Mouse (Mus musculus) layer of hippocampus, adult 9-10 months (tissue): ENCODE measurements at regions not wholly inside any gene's neighbourhood (a gene's known extent, or its start where the extent isn't known, plus 50 kb on each side); places are given as distances from the start of the nearest gene placed in this dataset.
"Not testable (repeated sequence)": the region's sequence is repeated elsewhere in the genome, so short reads cannot be mapped to it uniquely, and the experiment has no call there.

Source experiments
- DNase-seq: peaks from one replicate; pipeline ENCODE4 v3.0.0; 2022; ENCODE audit warnings: low spot score

- peak; percentile 80 for DNase-seq
Observed at GRCm38 (mm10) chr12:6638761-6639281, 1263.3 kb upstream of the Klhl29 start.

GRCm38 (mm10) chr12:6637771-6638305, 1262.4 kb upstream of the Klhl29 start:
- peak; percentile 8 for DNase-seq

GRCm38 (mm10) chr12:6622575-6623146, 1247.2 kb upstream of the Klhl29 start:
- no peak for DNase-seq

- no peak for DNase-seq
Observed at GRCm38 (mm10) chr12:6601111-6601510, 1225.6 kb upstream of the Klhl29 start.

GRCm38 (mm10) chr12:6595484-6595883, 1220.0 kb upstream of the Klhl29 start:
- DNase-seq: not testable (repeated sequence)

GRCm38 (mm10) chr12:6590231-6590630, 1214.7 kb upstream of the Klhl29 start:
- peak; percentile 31 for DNase-seq

GRCm38 (mm10) chr12:6588031-6588701, 1212.7 kb upstream of the Klhl29 start:
- no peak for DNase-seq

GRCm38 (mm10) chr12:6580195-6580594, 1204.7 kb upstream of the Klhl29 start:
- no peak for DNase-seq

- no peak for DNase-seq
Observed at GRCm38 (mm10) chr12:6576866-6577360, 1201.4 kb upstream of the Klhl29 start.
